Mouse (Mus musculus) brain, adult 10 weeks (tissue): ENCODE results near the gene Kyat3. TPM values are rescaled to one million over a fixed set of nuclear protein-coding genes. Genes with fewer than 3 reads are reported as not detected.

Source experiments
- polyA plus RNA-seq: library from polyadenylated mRNA; stranded (reverse); fragments of 350-450 nt; fragmentation: Illumina TruSeq; extraction: RNeasy Lipid Tissue Mini Kit (QIAGEN cat#74804); gene quantifications from one replicate; pipeline ENCODE4 v1.2.3, GENCODE M21; 2015; ENCODE audit warnings: low read depth, low replicate concordance

Kyat3 gene
- 7.5 TPM for polyA plus RNA-seq

DNA sequence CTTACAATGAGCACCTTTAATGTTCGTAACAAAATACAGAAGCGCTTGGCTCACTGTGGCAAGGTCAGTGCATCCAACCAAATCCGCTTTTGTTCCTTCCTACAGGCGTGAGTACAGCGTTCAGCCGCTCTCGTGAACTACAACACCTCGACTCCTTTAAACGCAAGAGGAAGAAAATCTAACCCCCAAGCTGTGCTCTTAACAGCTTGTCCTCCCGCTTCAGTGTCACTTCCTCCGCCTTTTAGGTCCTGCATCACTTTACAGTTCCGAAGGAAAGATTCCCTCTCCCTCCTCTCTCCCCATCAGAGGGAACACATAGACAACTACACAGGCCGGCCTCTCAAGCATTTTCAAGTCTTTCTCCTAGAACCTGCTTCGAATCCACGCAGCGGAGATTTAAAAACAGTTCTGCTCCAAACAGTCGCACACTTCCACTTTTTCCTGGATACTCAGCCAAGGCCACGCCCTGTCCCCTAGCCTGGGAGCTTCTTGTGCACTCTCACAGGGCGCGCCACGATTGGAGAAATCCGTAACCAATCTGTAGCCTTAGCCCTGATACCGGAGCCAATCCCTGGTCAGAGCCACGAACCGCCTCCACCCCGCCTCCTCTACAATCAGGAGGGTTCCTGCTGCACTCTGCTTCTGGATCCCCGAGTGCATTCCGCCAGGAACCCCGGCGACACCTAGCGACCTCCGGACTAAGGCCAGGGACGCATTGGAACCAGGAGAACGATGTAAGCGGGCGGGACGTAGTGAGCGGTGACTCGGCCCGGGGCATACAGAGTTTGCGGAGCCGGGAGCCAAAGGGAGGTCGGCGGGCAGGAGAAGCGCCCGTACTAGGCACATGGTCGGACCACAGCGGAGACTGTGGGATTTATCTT, at the start of gene Kyat3:
TSS of gene Kyat3 (plus strand) at position 610 of the 881 bp plus-strand sequence.

DNA sequence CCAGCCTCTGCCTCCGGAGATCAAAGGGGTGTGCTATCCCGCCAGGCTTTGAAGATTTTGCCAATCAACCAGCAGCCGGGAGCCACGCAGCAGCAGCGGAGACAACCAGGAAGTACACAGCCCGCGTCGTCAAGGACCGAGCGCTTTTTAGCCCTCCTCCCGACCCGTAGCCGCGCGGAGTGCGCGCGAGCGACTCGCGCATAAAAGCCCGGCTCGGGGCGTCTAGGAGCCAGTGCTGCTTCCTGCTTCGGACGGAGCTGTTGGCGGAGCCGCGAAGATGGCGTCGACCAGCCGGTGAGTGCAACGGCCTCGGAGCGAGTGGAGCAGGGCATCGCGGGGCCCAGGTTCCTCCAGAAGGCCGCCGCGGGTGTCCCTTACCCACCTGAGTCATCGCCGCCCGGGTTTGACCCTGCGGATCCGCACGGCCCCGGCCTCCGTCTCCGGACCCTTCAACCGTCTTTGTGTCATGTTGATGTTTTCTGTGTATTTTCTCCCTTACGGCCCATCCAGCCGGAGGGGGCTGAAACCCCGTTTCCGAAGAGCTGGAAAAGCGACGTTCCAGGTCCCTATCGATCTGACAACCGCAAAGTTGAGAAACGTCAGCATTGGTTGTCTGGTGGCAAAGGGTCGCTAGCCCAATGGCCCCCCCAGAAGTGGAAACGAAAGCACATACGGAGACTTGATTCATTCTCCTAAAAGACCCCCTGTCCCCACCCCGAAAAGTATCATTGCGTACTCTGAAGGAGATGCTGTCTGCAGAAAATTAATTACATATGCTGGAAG, 64.3 kb downstream of the Kyat3 start, which contains the start of gene Gtf2b:
TSS of gene Gtf2b (plus strand) at position 51 of the 783 bp plus-strand sequence.

Other genes starting within 250 kb of the Kyat3 start
- gene Gbp5, start 207.1 kb upstream of the Kyat3 start, polyA plus RNA-seq, result 2.1 TPM
- 3.0 TPM for gene Gbp7, start 170.7 kb upstream of the Kyat3 start, polyA plus RNA-seq
- gene Gbp3, start 141.0 kb upstream of the Kyat3 start, polyA plus RNA-seq, result 7.2 TPM
- gene Gbp2b, start 106.2 kb upstream of the Kyat3 start, polyA plus RNA-seq, result not detected
- gene Gbp2, start 80.4 kb upstream of the Kyat3 start, polyA plus RNA-seq, result 4.2 TPM
- 59.5 TPM for gene Gtf2b, start 64.0 kb downstream of the Kyat3 start, polyA plus RNA-seq
- gene Pkn2, start 181.0 kb downstream of the Kyat3 start, polyA plus RNA-seq, result 15.4 TPM